Mouse (Mus musculus) cerebellum, adult 2 months (tissue): ENCODE results near the gene Acss3.

Source experiments
- CTCF ChIP-seq: fragments of 200-500 bp; IDR thresholded peaks from 2 replicates; pipeline ENCODE4 v1.5.1; 2011; ENCODE audit warnings: low read depth, mild to moderate bottlenecking, control low read depth, low read length, moderate library complexity, borderline replicate concordance; ENCODE audit not compliant: insufficient read depth
- POLR2A ChIP-seq: fragments of 200-500 bp; IDR thresholded peaks from 2 replicates; pipeline ENCODE4 v1.6.1; 2011; ENCODE audit warnings: low read length, control low read depth, borderline replicate concordance; ENCODE audit not compliant: insufficient read depth

- no peak for TF ChIP-seq CTCF
- TF ChIP-seq POLR2A = no peak
These were observed 148.0 kb downstream of the Acss3 start for GRCm38 (mm10) chr10:106975193-106976141.
